Comparison of ENCODE assay signal across 7 mouse cellular contexts in genomic region chr2:181680716-181681117, GRCm38 (mm10). TPM values are rescaled to one million over a fixed set of nuclear protein-coding genes. Genes with fewer than 3 reads are reported as not detected.
DNase-seq lines count a peak whose midpoint lies in the region; ATAC-seq and TF ChIP-seq lines count a peak whose summit lies in the region.

No protein-coding gene starts in this region.

- 0 out of 2 replicates have a peak overlapping the region, but pooled peaks have one; percentile 24 for H3K27ac ChIP-seq in lung, embryonic 14.5 days (ENCODE audit: low read depth)
- H3K27ac ChIP-seq in bone marrow, adult 2 months (ENCODE audit: control insufficient read depth, insufficient read depth, low read depth, low read length, poor library complexity) = peak overlapping the region; percentile 64
- no peak overlapping the region for H3K27ac ChIP-seq in forebrain, embryonic 12.5 days
- no peak overlapping the region for H3K27ac ChIP-seq in limb, embryonic 13.5 days
- H3K27ac ChIP-seq in small intestine, adult 2 months (ENCODE audit: insufficient read depth, low read depth, low read length) = no peak overlapping the region

- TF ChIP-seq CTCF in lung, embryonic 14.5 days (IDR thresholded peaks at IDR 0.05; ENCODE audit: low read depth) = no peak
- no peak for TF ChIP-seq CTCF in bone marrow, adult 2 months (IDR thresholded peaks at IDR 0.05; ENCODE audit: control insufficient read depth, insufficient read depth, low read length)
- no peak for TF ChIP-seq CTCF in small intestine, adult 2 months (IDR thresholded peaks at IDR 0.05; ENCODE audit: extremely low read depth, insufficient read length, insufficient replicate concordance, low read depth, low read length)

- peak; percentile 20; the same call in 1 of the 2 replicates for ATAC-seq in lung, embryonic 14.5 days (ENCODE audit: insufficient read depth)
- peak; percentile 17; the same call in 1 of the 2 replicates for ATAC-seq in forebrain, embryonic 12.5 days (ENCODE audit: low FRiP score)
- ATAC-seq in limb, embryonic 13.5 days (ENCODE audit: low FRiP score, low read depth) = no peak

- DNase-seq in lung, embryonic 14.5 days = peak; percentile 27
- no peak for DNase-seq in lung, postnatal 36 days
- DNase-seq in left cerebral cortex, adult 11 months (ENCODE audit: low spot score) = no peak

- 15% methylated on average over 7 of the region's 7 CpGs for WGBS in lung, embryonic 14.5 days
- 7% methylated on average over 7 of the region's 7 CpGs for WGBS in bone marrow, adult 2 months
- 14% methylated on average over 7 of the region's 7 CpGs for WGBS in forebrain, embryonic 12.5 days
- 13% methylated on average over 7 of the region's 7 CpGs for WGBS in limb, embryonic 13.5 days
- 29% methylated on average over 7 of the region's 7 CpGs for WGBS in small intestine, adult 2 months

- peak overlapping the region; percentile 72 for H3K4me3 ChIP-seq in lung, embryonic 14.5 days (ENCODE audit: low read depth, low read length)
- H3K4me3 ChIP-seq in bone marrow, adult 2 months (replicated peaks; ENCODE audit: control insufficient read depth, low read depth, low read length) = peak overlapping the region; percentile 76
- peak overlapping the region; percentile 61 for H3K4me3 ChIP-seq in forebrain, embryonic 12.5 days (replicated peaks)
- H3K4me3 ChIP-seq in limb, embryonic 13.5 days = peak overlapping the region; percentile 70
- H3K4me3 ChIP-seq in small intestine, adult 2 months (ENCODE audit: low read depth, low read length) = peak overlapping the region; percentile 88

- H3K4me1 ChIP-seq in lung, embryonic 14.5 days (ENCODE audit: insufficient read depth) = peaks cover 12% of the 10 kb centered on the region; the same call in 1 of the 2 replicates
- no peaks in the 10 kb centered on the region; the same call in 1 of the 2 replicates for H3K4me1 ChIP-seq in bone marrow, adult 2 months (ENCODE audit: control insufficient read depth, insufficient read depth, low read length)
- H3K4me1 ChIP-seq in forebrain, embryonic 12.5 days = peaks cover 25% of the 10 kb centered on the region
- H3K4me1 ChIP-seq in limb, embryonic 13.5 days = peaks cover 17% of the 10 kb centered on the region
- peaks cover 3% of the 10 kb centered on the region; the same call in 1 of the 2 replicates for H3K4me1 ChIP-seq in small intestine, adult 2 months (ENCODE audit: control insufficient read depth, insufficient read depth, insufficient read length, low read length)

- peaks cover 5% of the 10 kb centered on the region; the same call in 1 of the 2 replicates for H3K36me3 ChIP-seq in lung, embryonic 14.5 days (ENCODE audit: insufficient read depth)
- no peaks in the 10 kb centered on the region; the same call in none of the 2 replicates for H3K36me3 ChIP-seq in forebrain, embryonic 12.5 days (replicated peaks)
- peaks cover 13% of the 10 kb centered on the region; the same call in 1 of the 2 replicates for H3K36me3 ChIP-seq in limb, embryonic 13.5 days
- H3K36me3 ChIP-seq in small intestine, adult 2 months (ENCODE audit: control insufficient read depth, insufficient read depth, low read length) = no peaks in the 10 kb centered on the region

- no peak for TF ChIP-seq POLR2A in bone marrow, adult 2 months (IDR thresholded peaks at IDR 0.05; ENCODE audit: borderline replicate concordance, control insufficient read depth, low read depth, low read length)
- TF ChIP-seq POLR2A in small intestine, adult 2 months (IDR thresholded peaks at IDR 0.05; ENCODE audit: low read depth, low read length) = no peak

- no peaks in the 10 kb centered on the region for H3K9me3 ChIP-seq in lung, embryonic 14.5 days (ENCODE audit: low read depth, low read length)
- H3K9me3 ChIP-seq in forebrain, embryonic 12.5 days = no peaks in the 10 kb centered on the region
- no peaks in the 10 kb centered on the region for H3K9me3 ChIP-seq in limb, embryonic 13.5 days

- peak overlapping the region; percentile 92 for H3K4me2 ChIP-seq in lung, embryonic 14.5 days
- H3K4me2 ChIP-seq in forebrain, embryonic 12.5 days = peak overlapping the region; percentile 91
- peak overlapping the region; percentile 90 for H3K4me2 ChIP-seq in limb, embryonic 13.5 days (replicated peaks)

- peak overlapping the region; percentile 86 for H3K9ac ChIP-seq in lung, embryonic 14.5 days
- H3K9ac ChIP-seq in forebrain, embryonic 12.5 days = peak overlapping the region; percentile 82
- H3K9ac ChIP-seq in limb, embryonic 13.5 days = peak overlapping the region; percentile 88

- H3K27me3 ChIP-seq in lung, embryonic 14.5 days (ENCODE audit: insufficient read depth, low read length) = no peaks in the 10 kb centered on the region
- H3K27me3 ChIP-seq in forebrain, embryonic 12.5 days = peaks cover 4% of the 10 kb centered on the region; the same call in 1 of the 2 replicates
- H3K27me3 ChIP-seq in limb, embryonic 13.5 days = no peaks in the 10 kb centered on the region
- H3K27me3 ChIP-seq in small intestine, adult 2 months (ENCODE audit: control insufficient read depth, insufficient read depth, low read length) = peaks cover 5% of the 10 kb centered on the region; the same call in 1 of the 2 replicates

RNA-seq across cellular contexts. Expression of gene Tcea2, which starts 0.6 kb away (rescaled TPM):
- 22.5 and 25.7 TPM in 2 replicates for polyA plus RNA-seq in lung, embryonic 14.5 days (2014; fragmentation: Nextera tagmentation; extraction: Ambion mirVana)
- 20.0 and 20.3 TPM in 2 replicates for polyA plus RNA-seq in bone marrow, adult 2 months (2011; ENCODE audit: insufficient read depth, insufficient read length, low replicate concordance, missing spikeins)
- polyA plus RNA-seq in forebrain, embryonic 12.5 days (2016; fragmentation: Nextera tagmentation; extraction: Ambion mirVana) = 23.2 and 28.2 TPM in 2 replicates
- polyA plus RNA-seq in limb, embryonic 13.5 days (2015; fragmentation: Nextera tagmentation; extraction: Ambion mirVana) = 33.3 and 34.3 TPM in 2 replicates
- polyA plus RNA-seq in small intestine, adult 2 months (2012; rRNA removed) = 4.3 and 5.2 TPM in 2 replicates

RNA-seq across cellular contexts. Expression of gene Sox18, which starts 9.3 kb away (rescaled TPM):
- 55.4 and 64.7 TPM in 2 replicates for polyA plus RNA-seq in lung, embryonic 14.5 days (2014; fragmentation: Nextera tagmentation; extraction: Ambion mirVana)
- polyA plus RNA-seq in bone marrow, adult 2 months (2011; ENCODE audit: insufficient read depth, insufficient read length, low replicate concordance, missing spikeins) = 7.4 and 7.5 TPM in 2 replicates
- 14.1 and 15.2 TPM in 2 replicates for polyA plus RNA-seq in forebrain, embryonic 12.5 days (2016; fragmentation: Nextera tagmentation; extraction: Ambion mirVana)
- 28.5 and 30.0 TPM in 2 replicates for polyA plus RNA-seq in limb, embryonic 13.5 days (2015; fragmentation: Nextera tagmentation; extraction: Ambion mirVana)
- 39.0 and 59.8 TPM in 2 replicates for polyA plus RNA-seq in small intestine, adult 2 months (2012; rRNA removed)

RNA-seq across cellular contexts. Expression of gene Rgs19, which starts 13.1 kb away (rescaled TPM):
- polyA plus RNA-seq in lung, embryonic 14.5 days (2014; fragmentation: Nextera tagmentation; extraction: Ambion mirVana) = 91.3 and 93.8 TPM in 2 replicates
- polyA plus RNA-seq in bone marrow, adult 2 months (2011; ENCODE audit: insufficient read depth, insufficient read length, low replicate concordance, missing spikeins) = 57.1 and 170 TPM in 2 replicates
- 47.5 and 47.6 TPM in 2 replicates for polyA plus RNA-seq in forebrain, embryonic 12.5 days (2016; fragmentation: Nextera tagmentation; extraction: Ambion mirVana)
- 79.0 and 82.0 TPM in 2 replicates for polyA plus RNA-seq in limb, embryonic 13.5 days (2015; fragmentation: Nextera tagmentation; extraction: Ambion mirVana)
- polyA plus RNA-seq in small intestine, adult 2 months (2012; rRNA removed) = 19.9 and 24.1 TPM in 2 replicates

RNA-seq across cellular contexts. Expression of gene Lkaaear1, which starts 17.5 kb away (rescaled TPM):
- polyA plus RNA-seq in lung, embryonic 14.5 days (2014; fragmentation: Nextera tagmentation; extraction: Ambion mirVana) = not detected in 2 replicates
- polyA plus RNA-seq in bone marrow, adult 2 months (2011; ENCODE audit: insufficient read depth, insufficient read length, low replicate concordance, missing spikeins) = not detected in 2 replicates
- polyA plus RNA-seq in forebrain, embryonic 12.5 days (2016; fragmentation: Nextera tagmentation; extraction: Ambion mirVana) = not detected in 2 replicates
- polyA plus RNA-seq in limb, embryonic 13.5 days (2015; fragmentation: Nextera tagmentation; extraction: Ambion mirVana) = not detected in 2 replicates
- polyA plus RNA-seq in small intestine, adult 2 months (2012; rRNA removed) = not detected in 2 replicates

RNA-seq across cellular contexts. Expression of gene Gm29797, which starts 23.9 kb away (rescaled TPM):
- not detected in 2 replicates for polyA plus RNA-seq in lung, embryonic 14.5 days (2014; fragmentation: Nextera tagmentation; extraction: Ambion mirVana)
- polyA plus RNA-seq in bone marrow, adult 2 months (2011; ENCODE audit: insufficient read depth, insufficient read length, low replicate concordance, missing spikeins) = not detected in 2 replicates
- polyA plus RNA-seq in forebrain, embryonic 12.5 days (2016; fragmentation: Nextera tagmentation; extraction: Ambion mirVana) = 0.28 TPM in 1 of 2 replicates, not detected in the other
- 0.53 TPM in 1 of 2 replicates, not detected in the other for polyA plus RNA-seq in limb, embryonic 13.5 days (2015; fragmentation: Nextera tagmentation; extraction: Ambion mirVana)
- polyA plus RNA-seq in small intestine, adult 2 months (2012; rRNA removed) = 0.29 and 0.42 TPM in 2 replicates

Comparison
In these comparisons a context has a peak if more than half of its experiments do, and no peak if none do; other contexts are left out.
1. H3K27ac ChIP-seq: peak in lung, embryonic 14.5 days (single experiment) and bone marrow, adult 2 months (single experiment); none in forebrain, embryonic 12.5 days (single experiment), limb, embryonic 13.5 days (single experiment) and small intestine, adult 2 months (single experiment).
2. Peak in every context shown above with its lines, with median percentiles within 50 percentile points of each other: H3K4me2 ChIP-seq, H3K4me3 ChIP-seq and H3K9ac ChIP-seq.